Mouse (Mus musculus): ENCODE data around the gene Tbc1d22a.
"Not testable (repeated sequence)": the region's sequence is repeated elsewhere in the genome, so short reads cannot be mapped to it uniquely, and the experiment has no call there.

Tbc1d22a gene

GRCm38 (mm10) chr15:86201095-86201494 lies 13.2 kb upstream of the Tbc1d22a start:
- CTCF ChIA-PET, result interaction anchor here (0.9 kb wide), 1 partner anchor 12 kb away, joined by 3 read pairs; no protein-coding TSS in a partner anchor

- CTCF ChIA-PET, result interaction anchor here (1.2 kb wide), 1 partner anchor 11 kb away, joined by 3 read pairs; no protein-coding TSS in a partner anchor
Measured at GRCm38 (mm10) chr15:86201696-86202330, 12.4 kb upstream of the Tbc1d22a start.

- CTCF ChIA-PET, result interaction anchor here (0.6 to 1.2 kb wide), 2 partner anchors 10 to 18 kb away, joined by 3 to 15 read pairs; no protein-coding TSS in a partner anchor
Measured at GRCm38 (mm10) chr15:86202640-86203039, 11.6 kb upstream of the Tbc1d22a start.

- CTCF ChIA-PET, result interaction anchor here (0.6 to 1.2 kb wide), 3 partner anchors 18 to 368 kb away, joined by 3 to 15 read pairs (median 6); no protein-coding TSS in a partner anchor
Measured at GRCm38 (mm10) chr15:86203292-86203793, 10.9 kb upstream of the Tbc1d22a start.

GRCm38 (mm10) chr15:86203942-86204561 lies 10.2 kb upstream of the Tbc1d22a start:
- CTCF ChIA-PET, result interaction anchor here (1.2 kb wide), 1 partner anchor 23 kb away, joined by 3 read pairs; no protein-coding TSS in a partner anchor

- CTCF ChIA-PET, result interaction anchor here (0.8 to 1.2 kb wide), 2 partner anchors 22 to 37 kb away, joined by 3 to 4 read pairs; no protein-coding TSS in a partner anchor
Measured at GRCm38 (mm10) chr15:86205300-86205699, 9.0 kb upstream of the Tbc1d22a start.

- CTCF ChIA-PET, result no interaction called here
Measured at GRCm38 (mm10) chr15:86206385-86206784, 7.9 kb upstream of the Tbc1d22a start.

- CTCF ChIA-PET, result not testable (repeated sequence)
Measured at GRCm38 (mm10) chr15:86212193-86212592, 2.1 kb upstream of the Tbc1d22a start.

GRCm38 (mm10) chr15:86214549-86215201 lies 416 bp downstream of the Tbc1d22a start:
- CTCF ChIA-PET, result no interaction called here

GRCm38 (mm10) chr15:86216641-86217040 lies 2.4 kb downstream of the Tbc1d22a start:
- CTCF ChIA-PET, result interaction anchor here (0.7 kb wide), 1 partner anchor 19 kb away, joined by 3 read pairs; no protein-coding TSS in a partner anchor

GRCm38 (mm10) chr15:86219534-86220228 lies 5.4 kb downstream of the Tbc1d22a start:
- CTCF ChIA-PET, result interaction anchor here (0.6 kb wide), 1 partner anchor 37 kb away, joined by 3 read pairs; no protein-coding TSS in a partner anchor

GRCm38 (mm10) chr15:86220229-86220630 lies 6.0 kb downstream of the Tbc1d22a start:
- CTCF ChIA-PET, result interaction anchor here (0.5 kb wide), 1 partner anchor 180 kb away, joined by 4 read pairs; no protein-coding TSS in a partner anchor

GRCm38 (mm10) chr15:86220715-86221114 lies 6.5 kb downstream of the Tbc1d22a start:
- CTCF ChIA-PET, result interaction anchor here (0.5 to 0.6 kb wide), 2 partner anchors 21 to 180 kb away, joined by 4 to 5 read pairs; no protein-coding TSS in a partner anchor

GRCm38 (mm10) chr15:86221369-86221768 lies 7.1 kb downstream of the Tbc1d22a start:
- CTCF ChIA-PET, result interaction anchor here (0.6 kb wide), 1 partner anchor 21 kb away, joined by 5 read pairs; no protein-coding TSS in a partner anchor

GRCm38 (mm10) chr15:86221901-86222300 lies 7.6 kb downstream of the Tbc1d22a start:
- CTCF ChIA-PET, result not testable (repeated sequence)

- CTCF ChIA-PET, result interaction anchor here (0.5 kb wide), 1 partner anchor 62 kb away, joined by 3 read pairs; no protein-coding TSS in a partner anchor
Measured at GRCm38 (mm10) chr15:86224972-86225551, 10.8 kb downstream of the Tbc1d22a start.

- CTCF ChIA-PET, result no interaction called here
Measured at GRCm38 (mm10) chr15:86226221-86226620, 12.0 kb downstream of the Tbc1d22a start.

GRCm38 (mm10) chr15:86226968-86227367 lies 12.7 kb downstream of the Tbc1d22a start:
- CTCF ChIA-PET, result no interaction called here

GRCm38 (mm10) chr15:86228186-86228585 lies 13.9 kb downstream of the Tbc1d22a start:
- CTCF ChIA-PET, result no interaction called here

GRCm38 (mm10) chr15:86229088-86229487 lies 14.8 kb downstream of the Tbc1d22a start:
- CTCF ChIA-PET, result no interaction called here

- CTCF ChIA-PET, result interaction anchor here (0.7 kb wide), 1 partner anchor 11 kb away, joined by 3 read pairs; no protein-coding TSS in a partner anchor
Measured at GRCm38 (mm10) chr15:86229623-86230022, 15.4 kb downstream of the Tbc1d22a start.

All from spleen, embryonic (tissue).